Mouse (Mus musculus) kidney, postnatal 0 days (tissue): ENCODE measurements around the gene Ptgdr2. TPM values are rescaled to one million over a fixed set of nuclear protein-coding genes. Genes with fewer than 3 reads are reported as not detected.

Source experiments
- ATAC-seq: fragments of 200-750 bp; cut with Nextera tagmentation; replicated peaks from 2 replicates; pipeline ENCODE4 v1.8.0; 2017; ENCODE audit warnings: low read depth, moderate number of reproducible peaks, moderate TSS enrichment, moderate library complexity; ENCODE audit not compliant: low FRiP score
- DNase-seq: peaks from one replicate; pipeline ENCODE4 v3.0.0-alpha.2; 2016; ENCODE audit warnings: low spot score
- H3K27ac ChIP-seq: fragments of 300-500 bp; sonication (generic); 2 replicates; pipeline ENCODE4 v1.5.1; 2014; ENCODE audit warnings: mild to moderate bottlenecking
- H3K27me3 ChIP-seq: fragments of 300-500 bp; sonication (generic); 2 replicates; pipeline ENCODE4 v1.6.1; 2014; ENCODE audit warnings: low read length, mixed read lengths; ENCODE audit not compliant: insufficient read depth
- H3K36me3 ChIP-seq: fragments of 300-500 bp; sonication (generic); 2 replicates; pipeline ENCODE4 v1.6.1; 2014; ENCODE audit warnings: low read length, mixed read lengths; ENCODE audit not compliant: insufficient read depth
- H3K4me1 ChIP-seq: fragments of 300-500 bp; sonication (generic); replicated peaks from 2 replicates; pipeline ENCODE4 v1.6.1; 2014; ENCODE audit warnings: antibody characterized with exemption, low read length, mixed read lengths; ENCODE audit not compliant: insufficient read depth
- H3K4me2 ChIP-seq: fragments of 300-500 bp; sonication (generic); 2 replicates; pipeline ENCODE4 v1.6.1; 2014; ENCODE audit warnings: mild to moderate bottlenecking, low read length, moderate library complexity, mixed read lengths
- H3K4me3 ChIP-seq: fragments of 300-500 bp; sonication (generic); replicated peaks from 2 replicates; pipeline ENCODE4 v1.5.1; 2014; ENCODE audit warnings: low read depth, low read length
- H3K9ac ChIP-seq: fragments of 300-500 bp; sonication (generic); 2 replicates; pipeline ENCODE4 v1.6.1; 2014; ENCODE audit warnings: low read depth, low read length
- H3K9me3 ChIP-seq: fragments of 300-500 bp; sonication (generic); replicated peaks from 2 replicates; pipeline ENCODE4 v1.6.1; 2016; ENCODE audit warnings: low read length, inconsistent platforms, mixed read lengths
- CTCF ChIP-seq: IDR thresholded peaks from 2 replicates; pipeline ENCODE4 v1.5.1; 2016; ENCODE audit warnings: antibody characterized with exemption, low read depth, mild to moderate bottlenecking, moderate library complexity
- WGBS: fragments of 180-500 bp; shearing (Covaris S2); extraction: QIAGEN DNeasy Blood & Tissue Kit; methylation state at CpG from one replicate; pipeline ENCODE4 v1.1.7; 2014; 5-methylcytosine and 5-hydroxymethylcytosine counted together
- polyA plus RNA-seq: library from polyadenylated mRNA; unstranded; fragments of >200 nt; fragmentation: Nextera tagmentation; extraction: Ambion mirVana; gene quantifications from 2 replicates; pipeline ENCODE4 v1.2.1, GENCODE M21; 2015

Ptgdr2 gene
- polyA plus RNA-seq, 1 experiment from 2014 or later: not detected

- Histone ChIP-seq H3K4me3 (no peak overlapping the region), H3K27me3 (no peaks in the 10 kb centered on the region), H3K9ac (no peak overlapping the region), H3K9me3 (no peaks in the 10 kb centered on the region), H3K27ac (no peak overlapping the region), H3K36me3 (no peaks in the 10 kb centered on the region), H3K4me1 (peaks cover 7% of the 10 kb centered on the region; the same call in 1 of the 2 replicates), H3K4me2 (no peak overlapping the region)
- WGBS: 81% methylated on average over 2 of the region's 2 CpGs
- TF ChIP-seq CTCF: no peak
- DNase-seq: no peak
- no peak for ATAC-seq
Observed at GRCm38 (mm10) chr19:10975187-10975586, 38.2 kb downstream of the Ptgdr2 start.

DNA sequence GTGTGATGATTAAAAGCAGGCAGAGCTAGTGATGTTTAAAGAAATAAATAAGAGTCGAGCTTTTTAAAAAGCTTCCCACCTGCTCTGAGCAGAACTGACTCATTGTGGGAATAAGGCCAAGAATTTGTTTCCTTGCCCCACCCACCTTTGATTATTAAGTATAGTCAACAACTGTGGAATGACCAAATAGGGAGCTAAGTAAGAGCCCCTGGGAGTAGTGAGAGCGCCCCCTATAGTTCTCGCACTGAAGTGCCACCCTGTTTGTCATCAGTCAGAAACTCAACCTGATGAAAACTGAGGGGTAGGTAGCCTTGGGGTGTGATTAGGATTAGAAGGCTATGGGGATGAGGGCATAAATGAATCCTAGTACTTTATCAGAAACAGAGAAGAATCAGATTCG, 39.4 kb downstream of the Ptgdr2 start:
- no peak overlapping the region for H3K9ac ChIP-seq
- no peaks in the 10 kb centered on the region for H3K9me3 ChIP-seq
- TF ChIP-seq CTCF: peak; percentile 58
- no peak overlapping the region for H3K4me2 ChIP-seq
- H3K4me1 ChIP-seq: peaks cover 7% of the 10 kb centered on the region; the same call in 1 of the 2 replicates
- H3K27ac ChIP-seq: no peak overlapping the region
- 45% methylated on average over 4 of the region's 4 CpGs for WGBS
- peak; percentile 58 for DNase-seq
- no peaks in the 10 kb centered on the region for H3K27me3 ChIP-seq
- no peak overlapping the region for H3K4me3 ChIP-seq
- no peak for ATAC-seq
- H3K36me3 ChIP-seq: no peaks in the 10 kb centered on the region

- ATAC-seq: peak; percentile 31; the same call in 1 of the 2 replicates
Observed at GRCm38 (mm10) chr19:10979184-10980168, 42.5 kb downstream of the Ptgdr2 start.

DNA sequence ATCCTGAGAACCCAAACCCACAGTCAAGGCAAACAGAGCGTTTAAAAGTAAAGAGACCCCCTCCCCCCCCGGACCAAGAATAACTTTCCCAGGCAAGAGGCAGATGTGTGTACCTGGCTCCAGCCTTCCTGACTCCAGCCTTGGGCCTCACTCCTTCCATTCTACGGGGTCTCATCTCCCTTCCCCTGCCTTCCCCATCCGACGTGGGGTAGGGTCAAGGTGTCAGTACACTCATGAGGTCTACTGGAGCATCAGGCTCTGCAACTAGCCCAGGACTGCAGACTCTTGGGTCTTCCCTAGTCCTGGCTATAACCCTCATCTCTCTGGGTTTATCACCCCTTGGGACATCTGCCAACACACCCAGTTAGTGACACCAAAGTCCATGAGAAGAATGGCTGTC, 43.2 kb downstream of the Ptgdr2 start:
- H3K27me3 ChIP-seq: no peaks in the 10 kb centered on the region
- 88% methylated on average over 5 of the region's 5 CpGs for WGBS
- H3K27ac ChIP-seq: no peak overlapping the region
- no peak for DNase-seq
- no peaks in the 10 kb centered on the region for H3K36me3 ChIP-seq
- H3K4me2 ChIP-seq: no peak overlapping the region
- H3K4me1 ChIP-seq: no peaks in the 10 kb centered on the region
- H3K4me3 ChIP-seq: no peak overlapping the region
- ATAC-seq: no peak
- H3K9ac ChIP-seq: no peak overlapping the region
- TF ChIP-seq CTCF: no peak
- no peaks in the 10 kb centered on the region for H3K9me3 ChIP-seq

More at GRCm38 (mm10) chr19:10979184-10980168, 42.5 kb downstream of the Ptgdr2 start:
- Histone ChIP-seq H3K9ac (no peak overlapping the region), H3K4me2 (peak overlapping the region; percentile 37), H3K27ac (no peak overlapping the region), H3K4me3 (no peak overlapping the region), H3K9me3 (no peaks in the 10 kb centered on the region), H3K27me3 (no peaks in the 10 kb centered on the region), H3K4me1 (no peaks in the 10 kb centered on the region), H3K36me3 (no peaks in the 10 kb centered on the region)
- peak; percentile 82 for TF ChIP-seq CTCF
- peak; percentile 82 for DNase-seq
- 13% methylated on average over 18 of the region's 18 CpGs for WGBS

GRCm38 (mm10) chr19:10983146-10983545, 46.2 kb downstream of the Ptgdr2 start:
- Histone ChIP-seq H3K27ac (no peak overlapping the region), H3K36me3 (no peaks in the 10 kb centered on the region), H3K4me3 (no peak overlapping the region), H3K9me3 (no peaks in the 10 kb centered on the region), H3K4me2 (peak overlapping the region; percentile 36), H3K9ac (no peak overlapping the region), H3K4me1 (no peaks in the 10 kb centered on the region), H3K27me3 (no peaks in the 10 kb centered on the region)
- WGBS: 19% methylated on average over 14 of the region's 14 CpGs
- DNase-seq: peak; percentile 39
- peak; percentile 73 for TF ChIP-seq CTCF
- ATAC-seq: no peak

GRCm38 (mm10) chr19:10984551-10984950, 47.6 kb downstream of the Ptgdr2 start:
- DNase-seq (no peak), ATAC-seq (no peak)
- H3K9me3 ChIP-seq: no peaks in the 10 kb centered on the region
- WGBS: 80% methylated on average over 13 of the region's 13 CpGs
- no peak overlapping the region for H3K9ac ChIP-seq
- no peak overlapping the region for H3K4me2 ChIP-seq
- H3K27ac ChIP-seq: no peak overlapping the region
- H3K4me3 ChIP-seq: no peak overlapping the region
- no peak for TF ChIP-seq CTCF
- H3K27me3 ChIP-seq: no peaks in the 10 kb centered on the region
- H3K4me1 ChIP-seq: no peaks in the 10 kb centered on the region
- no peaks in the 10 kb centered on the region for H3K36me3 ChIP-seq
